Mouse (Mus musculus): ENCODE data around the gene Oas1f.
"Not testable (repeated sequence)": the region's sequence is repeated elsewhere in the genome, so short reads cannot be mapped to it uniquely, and the experiment has no call there.

Oas1f gene

DNA sequence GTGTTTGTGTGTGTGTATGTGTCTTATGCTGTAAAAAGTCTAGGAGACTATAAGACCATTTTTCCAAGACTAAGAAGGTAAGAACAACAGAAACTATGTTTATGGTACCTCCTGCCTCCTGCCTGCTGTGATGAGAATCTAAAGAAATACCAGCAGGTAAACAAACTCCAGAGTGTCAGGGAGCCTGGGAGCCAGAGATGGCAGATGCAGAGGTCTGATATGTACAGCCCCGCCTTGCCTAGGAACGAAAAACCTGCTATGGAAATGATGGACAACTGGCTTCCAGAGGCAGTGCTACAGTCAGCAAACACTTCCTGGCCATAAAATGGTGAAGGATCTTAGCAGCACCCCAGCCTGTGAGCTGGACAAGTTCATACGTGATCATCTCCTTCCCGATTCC is at the start of gene Oas1f:
Gene Oas1f (plus strand): TSS at position 301 of the 400 bp plus-strand sequence.
- no peak for ATAC-seq (ENCODE audit: low TSS enrichment)

DNA sequence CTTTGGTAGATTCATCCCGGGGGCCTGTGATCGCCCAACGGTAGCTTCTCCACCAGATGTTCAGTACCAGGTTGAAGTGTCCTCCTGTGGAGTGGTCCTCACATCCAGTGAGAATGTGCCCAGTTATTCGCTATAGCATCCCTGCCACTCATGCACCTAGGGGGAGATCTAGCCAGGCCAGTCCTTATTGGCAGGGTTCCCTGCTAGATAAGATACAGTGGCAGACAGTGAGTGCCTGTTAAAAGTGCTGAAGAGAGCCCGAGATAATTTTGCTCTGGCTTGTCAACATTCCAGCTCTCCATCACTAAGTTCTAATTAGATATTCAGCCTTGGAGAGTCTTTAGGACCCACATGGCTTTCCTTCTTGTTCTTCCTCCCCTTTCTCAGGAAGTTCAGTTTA is 49.0 kb upstream of the Oas1f start:
- ATAC-seq (ENCODE audit: low TSS enrichment) = not testable (repeated sequence)

DNA sequence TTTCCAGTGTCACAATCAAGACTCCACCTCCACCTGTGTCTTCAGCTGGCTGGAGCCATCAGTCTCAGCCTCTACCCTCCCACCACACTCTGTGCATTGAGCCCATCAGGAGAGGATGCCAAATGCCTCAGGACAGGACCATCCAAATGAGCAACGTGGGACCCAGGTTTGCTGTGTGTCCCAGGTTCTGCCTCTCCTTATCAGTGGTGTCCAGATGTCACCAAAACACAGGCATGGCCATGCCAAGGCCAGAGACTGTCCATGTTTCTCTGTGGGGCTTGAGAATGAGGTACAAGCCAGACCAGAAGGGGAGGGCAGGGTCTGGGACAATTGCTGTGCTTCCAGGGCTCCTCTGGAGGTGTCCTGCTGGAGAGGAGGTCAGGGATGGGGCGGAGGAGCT is 48.2 kb upstream of the Oas1f start:
- ATAC-seq (ENCODE audit: low TSS enrichment) = not testable (repeated sequence)

DNA sequence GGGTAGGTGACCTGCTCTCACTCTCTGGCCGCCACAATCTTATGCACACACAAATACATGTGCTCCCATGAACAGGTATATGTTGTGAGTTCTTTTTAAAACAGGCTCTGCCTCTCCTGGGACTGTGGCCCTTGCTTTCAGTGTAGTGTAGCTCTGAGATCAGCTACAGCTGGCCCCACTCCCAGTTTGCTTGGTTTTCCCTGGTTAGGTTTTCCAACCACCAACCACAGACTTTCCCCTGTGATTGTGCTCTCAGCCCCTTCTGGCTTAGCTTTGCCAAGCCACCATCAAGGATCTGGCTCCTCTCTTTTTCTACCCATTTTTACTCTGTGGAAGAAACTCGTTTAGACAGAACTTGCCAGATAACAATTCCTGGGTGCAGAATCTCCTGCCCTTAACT is 43.6 kb upstream of the Oas1f start:
- no peak for ATAC-seq (ENCODE audit: low TSS enrichment)

DNA sequence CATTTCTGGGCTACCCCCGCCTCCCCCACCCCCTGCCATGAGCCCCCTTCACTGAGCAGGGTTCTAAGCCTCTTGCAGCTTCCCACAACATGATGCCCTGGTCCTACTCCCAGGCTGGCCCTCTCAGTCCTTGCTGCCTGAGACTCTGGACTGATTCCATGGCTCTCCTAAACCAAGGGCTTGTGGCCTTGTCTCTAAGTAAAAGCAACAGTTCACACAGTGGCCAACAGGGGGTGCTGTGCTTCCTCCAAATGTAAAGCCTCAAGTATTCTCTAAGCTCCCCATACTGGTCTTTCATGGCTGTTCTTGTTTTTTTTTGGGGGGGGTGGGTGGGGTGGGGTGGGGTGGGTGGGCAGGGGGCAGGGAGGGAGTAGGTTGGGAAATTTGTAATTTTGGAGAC is 40.7 kb upstream of the Oas1f start:
- ATAC-seq (ENCODE audit: low TSS enrichment) = no peak

DNA sequence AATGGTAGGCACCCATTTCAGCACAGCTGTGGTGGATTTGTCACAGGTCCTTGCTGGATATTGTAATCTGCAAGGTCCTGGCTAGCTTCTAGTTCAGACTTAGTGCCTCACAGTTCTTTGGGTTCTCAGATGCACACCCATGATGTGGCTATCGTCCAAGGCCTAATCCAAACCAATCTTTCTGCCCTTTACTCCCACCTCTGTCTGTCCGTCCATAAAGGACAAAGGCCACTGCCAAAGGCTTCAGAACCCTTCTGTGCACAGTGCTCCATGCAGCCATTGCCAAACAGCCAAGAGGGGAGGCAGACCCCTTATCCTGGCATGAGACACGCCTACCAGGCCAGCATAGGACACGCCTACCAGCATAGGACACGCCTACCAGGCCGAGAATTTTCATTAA is 38.0 kb upstream of the Oas1f start:
- ATAC-seq (ENCODE audit: low TSS enrichment) = no peak

DNA sequence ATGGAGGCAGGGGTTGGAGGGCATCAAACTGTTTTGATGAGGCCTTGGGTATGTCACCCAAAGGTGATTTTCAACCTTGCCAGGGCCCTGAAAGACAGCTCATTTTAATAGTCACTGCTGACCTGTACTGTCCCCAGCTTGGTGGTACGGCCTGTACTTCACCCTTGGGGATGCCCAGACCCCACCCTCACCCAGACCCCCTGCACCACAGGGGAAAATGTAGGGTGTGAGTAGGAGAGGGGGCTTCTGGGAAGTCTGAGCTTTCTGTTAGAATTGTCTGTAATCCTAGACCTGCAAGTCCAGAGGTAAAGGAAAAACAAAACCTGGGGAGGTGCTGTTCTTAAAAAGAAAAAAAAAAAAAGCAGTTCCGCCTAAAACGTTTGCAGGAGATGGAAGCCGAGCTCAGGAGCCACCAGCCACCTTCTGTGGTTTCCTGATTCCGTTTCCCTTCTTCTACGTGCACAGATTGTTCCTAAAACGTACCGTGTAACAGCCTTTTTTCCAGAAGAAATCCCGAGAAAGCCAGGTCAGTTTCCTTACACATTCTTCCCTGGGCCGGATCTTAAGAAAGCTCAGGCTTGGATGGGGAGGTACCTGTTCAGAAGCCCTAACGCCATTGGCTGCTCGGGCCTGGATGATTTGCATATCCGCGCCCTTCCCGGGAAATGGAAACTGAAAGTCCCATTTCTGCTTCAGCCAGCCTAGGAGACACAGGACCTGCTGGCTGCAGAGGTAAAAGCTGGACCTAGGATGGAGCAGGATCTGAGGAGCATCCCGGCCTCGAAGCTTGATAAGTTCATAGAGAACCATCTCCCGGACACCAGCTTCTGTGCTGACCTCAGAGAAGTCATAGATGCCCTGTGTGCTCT is 35.0 kb upstream of the Oas1f start, which contains the start of gene Oas1c:
Gene Oas1c (minus strand): TSS at position 564 of the 869 bp plus-strand sequence.
- peak; percentile 100 for ATAC-seq (ENCODE audit: low TSS enrichment)

DNA sequence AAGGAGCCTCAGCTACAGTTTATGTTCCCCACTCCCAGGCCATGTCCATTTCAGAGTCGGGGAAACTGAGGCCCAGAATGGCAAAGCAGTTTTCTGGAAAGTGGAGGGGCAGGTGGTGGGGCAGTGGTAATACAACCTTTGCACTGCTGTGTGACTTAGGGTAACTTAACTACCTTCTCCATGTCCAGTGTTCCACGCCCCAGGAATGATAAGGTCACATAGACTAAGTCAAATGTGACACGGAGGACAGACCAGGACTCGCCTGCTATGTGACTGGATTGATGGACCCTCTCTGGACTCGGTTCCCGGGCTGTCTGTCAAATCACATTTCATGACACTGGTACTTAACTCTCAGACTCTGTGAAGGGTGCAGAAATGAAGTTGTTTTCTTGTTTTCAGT is 34.1 kb upstream of the Oas1f start:
- no peak for ATAC-seq (ENCODE audit: low TSS enrichment)

DNA sequence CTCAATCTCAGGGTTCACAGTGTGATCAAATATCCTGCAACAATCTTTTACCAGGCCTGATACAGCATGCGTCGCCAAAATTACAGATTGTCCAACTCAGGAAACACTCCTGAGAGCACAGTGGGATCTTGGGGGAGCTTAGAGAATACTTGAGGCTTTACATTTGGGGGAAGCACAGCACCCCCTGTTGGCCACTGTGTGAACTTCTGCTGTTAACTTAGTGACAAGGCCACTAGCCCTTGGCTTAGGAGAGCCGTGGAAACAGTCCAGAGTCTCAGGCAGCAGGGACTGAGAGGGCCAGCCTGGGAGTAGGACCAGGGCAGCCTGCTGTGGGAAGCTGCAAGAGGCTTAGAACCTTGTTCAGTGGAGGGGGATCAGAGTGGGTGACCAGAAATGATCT is 31.2 kb upstream of the Oas1f start:
- no peak for ATAC-seq (ENCODE audit: low TSS enrichment)

DNA sequence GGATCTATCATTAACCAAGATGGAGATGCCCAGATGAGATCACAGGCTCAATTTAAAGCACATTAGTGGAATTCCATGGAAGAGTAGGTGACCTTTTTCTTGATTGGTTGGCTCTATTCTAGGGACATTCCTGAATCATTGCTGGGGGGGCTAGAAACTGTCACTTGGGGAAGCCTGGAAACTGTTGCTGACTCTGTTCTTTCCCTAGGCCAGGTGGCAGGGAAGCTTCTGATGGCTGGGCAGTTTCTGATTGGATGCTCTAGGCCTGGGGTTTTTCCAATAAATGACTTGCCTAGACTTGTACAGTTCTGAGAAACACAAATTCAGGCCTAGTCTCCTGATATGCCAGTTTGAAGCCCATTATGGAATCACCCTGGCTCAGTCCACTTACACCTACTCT is 28.2 kb upstream of the Oas1f start:
- ATAC-seq (ENCODE audit: low TSS enrichment) = no peak

DNA sequence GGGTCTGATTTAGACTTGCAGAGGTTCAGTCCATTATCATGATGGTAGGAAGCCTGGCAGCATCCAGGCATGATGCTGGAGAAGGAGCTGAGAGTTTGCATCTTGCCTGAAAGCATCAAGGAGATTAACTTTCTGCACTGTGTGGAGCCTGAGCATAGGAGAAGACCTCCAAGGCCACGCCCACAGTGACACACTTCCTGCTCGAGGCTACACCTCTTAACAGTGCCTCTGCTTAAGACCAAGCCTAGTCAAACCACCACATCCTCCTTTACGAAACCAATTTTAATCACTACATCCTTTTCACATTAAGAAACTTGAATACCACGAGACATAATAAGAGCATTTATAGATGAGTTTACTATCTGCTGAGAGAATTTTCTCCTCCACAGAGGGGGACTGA is 16.1 kb upstream of the Oas1f start:
- ATAC-seq (ENCODE audit: low TSS enrichment) = no peak

DNA sequence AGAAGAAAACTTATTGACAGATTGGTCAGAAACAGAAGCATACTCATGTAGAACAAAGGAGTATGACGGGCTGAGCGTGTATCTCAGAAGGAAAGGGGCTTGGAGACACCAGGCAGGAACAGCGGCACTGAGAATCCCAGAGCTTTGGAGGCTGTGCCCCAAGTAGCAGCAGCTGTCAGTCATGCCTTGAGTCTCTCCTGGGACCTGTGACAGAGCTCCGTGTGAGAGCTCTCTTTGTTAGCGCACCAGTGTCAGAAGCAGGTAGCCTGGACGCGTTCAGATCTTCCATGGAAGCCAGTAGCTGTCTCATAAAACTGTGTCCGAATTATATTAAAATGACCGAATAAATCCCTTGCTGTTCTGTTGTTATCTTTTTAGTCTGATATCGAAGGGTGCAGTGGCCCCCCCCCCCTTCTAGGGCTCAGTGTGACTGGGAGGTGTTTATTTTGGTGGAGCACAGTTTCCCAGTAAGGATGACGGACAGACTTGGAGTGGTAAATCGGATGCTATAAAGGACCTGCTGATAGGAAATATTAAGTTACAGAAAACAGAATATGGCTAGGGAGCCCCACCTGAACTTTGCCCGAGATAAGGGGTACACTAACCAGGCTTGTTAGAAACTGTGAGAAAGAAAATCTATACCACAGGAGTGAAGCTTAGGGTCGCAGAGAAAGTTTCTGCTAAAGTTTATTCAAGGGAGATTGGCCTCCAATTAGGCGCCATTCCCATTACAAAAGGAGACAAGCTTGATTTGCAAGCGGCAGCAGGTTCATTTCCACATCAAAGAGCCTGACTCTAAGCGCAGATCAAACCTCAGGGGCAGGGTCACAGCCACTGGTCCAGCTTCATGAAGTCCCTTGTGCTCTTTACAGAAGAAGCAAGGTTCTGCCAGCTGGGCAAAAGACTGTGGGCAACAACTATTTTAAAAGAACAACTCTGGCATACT is 13.6 kb upstream of the Oas1f start:
- ATAC-seq (ENCODE audit: low TSS enrichment) = no peak

DNA sequence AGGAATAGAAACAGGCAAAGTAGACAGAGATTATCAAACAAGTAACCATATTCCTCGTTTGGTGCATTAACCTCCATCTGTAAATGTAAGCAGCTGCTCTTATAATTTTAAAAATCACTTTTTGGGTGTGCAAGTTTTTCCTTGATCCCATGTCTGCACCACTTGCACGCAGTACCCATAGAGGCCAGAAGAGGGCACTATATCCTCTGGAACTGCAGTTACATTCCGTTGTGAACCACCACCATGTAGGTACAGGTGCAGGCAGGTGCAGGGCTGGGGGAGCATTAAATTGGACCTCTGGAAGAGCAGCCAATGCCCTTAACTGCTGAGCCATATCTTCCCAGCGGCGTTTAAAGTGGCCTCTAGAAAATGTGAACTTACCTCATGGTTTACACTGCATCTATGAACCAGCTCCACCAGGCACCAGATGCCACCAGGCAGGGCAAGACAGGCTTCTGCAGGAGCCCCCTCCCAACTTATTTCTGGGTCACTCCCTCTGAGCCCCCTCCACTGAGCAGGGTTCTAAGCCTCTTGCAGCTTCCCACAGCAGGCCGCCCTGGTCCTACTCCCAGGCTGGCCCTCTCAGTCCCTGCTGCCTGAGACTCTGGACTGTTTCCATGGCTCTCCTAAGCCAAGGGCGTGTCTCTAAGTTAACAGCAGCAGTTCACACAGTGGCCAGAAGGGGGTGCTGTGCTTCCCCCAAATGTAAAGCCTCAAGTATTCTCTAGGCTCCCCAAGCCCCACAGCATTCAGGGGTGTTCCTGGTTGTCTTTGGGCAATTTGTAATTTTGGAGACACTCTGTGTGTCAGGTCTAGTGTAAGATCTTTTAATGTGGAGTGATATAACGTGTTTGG is 10.2 kb upstream of the Oas1f start:
- no peak for ATAC-seq (ENCODE audit: low TSS enrichment)

DNA sequence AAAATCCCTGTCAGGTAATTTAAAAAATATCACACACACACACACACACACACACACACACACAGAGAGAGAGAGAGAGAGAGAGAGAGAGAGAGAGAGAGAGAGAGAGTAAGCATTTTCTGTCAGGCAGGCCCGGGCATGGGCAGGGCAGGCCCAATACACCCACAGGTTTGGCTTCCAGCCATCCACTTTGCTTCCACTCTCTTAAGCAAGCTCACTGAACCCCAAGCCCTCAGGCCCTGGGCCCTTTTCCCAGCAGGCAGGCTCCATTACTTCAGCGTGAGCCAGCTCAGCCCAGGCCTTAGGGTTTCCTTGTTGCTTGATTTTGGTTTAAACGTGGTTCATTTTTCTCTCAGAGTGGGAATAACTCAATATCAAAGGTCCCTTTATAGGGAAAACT is 2.5 kb upstream of the Oas1f start:
- ATAC-seq (ENCODE audit: low TSS enrichment) = no peak

DNA sequence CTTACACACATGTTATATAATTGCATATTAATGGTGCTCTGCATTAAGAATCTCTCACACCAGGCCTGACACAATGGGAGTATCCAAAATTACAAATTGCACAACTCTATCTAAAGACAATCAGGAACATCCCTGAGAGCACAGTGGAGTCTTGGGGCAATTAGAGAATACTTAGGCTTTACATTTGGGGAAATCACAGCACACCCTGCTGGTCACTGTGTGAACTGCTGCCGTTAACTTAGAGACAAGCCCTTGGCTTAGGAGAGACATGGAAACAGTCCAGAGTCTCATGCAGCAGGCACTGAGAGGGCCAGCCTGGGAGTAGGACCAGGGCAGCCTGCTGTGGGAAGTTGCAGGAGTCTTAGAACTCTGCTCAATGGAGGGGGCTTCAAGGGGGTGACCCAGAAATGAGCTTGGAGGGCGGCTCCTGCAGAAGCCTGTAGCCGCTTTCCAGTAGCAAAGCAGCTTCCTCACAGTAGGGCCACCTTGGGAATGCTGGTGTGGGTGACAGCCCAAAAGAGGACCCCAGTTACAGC is 2.5 kb downstream of the Oas1f start:
- no peak for ATAC-seq (ENCODE audit: low TSS enrichment)

DNA sequence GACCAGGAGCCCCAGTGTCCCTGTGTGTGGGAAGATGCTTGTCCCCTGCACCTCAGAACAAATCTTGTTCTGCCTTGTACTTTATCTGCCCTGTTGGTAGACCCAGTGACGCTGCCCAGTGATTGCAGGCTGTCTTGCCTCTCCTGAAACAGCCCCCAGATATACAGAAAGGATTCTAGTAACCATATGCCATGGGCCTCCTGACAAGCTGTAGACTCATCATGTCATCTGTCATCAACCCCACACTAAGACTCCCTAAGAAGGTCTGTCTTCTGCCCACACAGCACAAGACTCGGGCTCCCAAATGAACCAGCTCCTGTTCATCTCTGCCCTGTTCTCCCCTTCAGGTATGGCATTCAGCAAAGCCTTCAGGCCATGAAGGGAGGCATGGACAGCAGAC is 12.1 kb downstream of the Oas1f start:
- no peak for ATAC-seq (ENCODE audit: low TSS enrichment)

DNA sequence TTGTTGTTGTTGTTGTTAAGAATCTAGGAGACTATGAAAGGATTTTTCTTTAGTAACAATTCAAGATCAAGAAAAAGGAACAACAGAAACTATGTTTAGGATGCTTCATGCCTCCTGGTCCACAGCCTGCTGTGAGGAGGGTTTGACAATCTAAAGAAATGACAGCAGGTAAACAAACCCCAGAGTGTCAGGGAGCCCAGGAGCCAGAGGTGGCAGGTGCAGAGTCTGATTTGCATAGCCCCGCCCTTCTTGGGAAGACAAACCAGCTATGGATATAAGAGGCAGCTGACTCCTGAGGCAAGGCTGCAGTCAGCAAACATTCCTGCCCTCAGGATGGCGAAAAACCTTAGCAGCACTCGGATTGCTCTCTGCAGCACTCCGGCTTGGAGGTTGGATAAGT is 14.0 kb downstream of the Oas1f start, which contains the start of gene Oas1h:
Gene Oas1h (plus strand): TSS at position 301 of the 400 bp plus-strand sequence.
- no peak for ATAC-seq (ENCODE audit: low TSS enrichment)

DNA sequence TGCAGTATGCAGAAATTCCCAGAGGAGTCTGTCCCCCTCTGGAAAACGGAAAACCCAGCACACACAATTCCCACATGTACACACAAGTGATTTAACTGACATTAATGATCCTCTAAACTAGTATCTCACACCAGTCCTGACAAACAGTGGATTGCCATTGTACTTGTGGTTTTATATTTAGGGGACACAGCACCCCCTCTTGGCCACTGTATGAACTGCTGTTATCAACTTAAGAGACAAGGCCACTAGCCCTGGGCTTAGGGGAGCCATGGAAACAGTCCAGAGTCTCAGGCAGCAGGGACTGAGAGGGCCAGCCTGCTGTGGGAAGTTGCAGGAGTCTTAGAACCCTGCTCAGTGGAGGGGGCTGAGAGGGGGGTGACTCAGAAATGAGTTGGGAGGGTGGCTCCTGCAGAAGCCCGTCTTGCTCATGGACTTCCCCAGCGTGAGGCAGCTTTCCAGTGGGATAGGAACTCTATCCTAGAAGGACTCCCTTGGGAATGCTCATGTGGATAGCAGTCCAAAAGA is 18.2 kb downstream of the Oas1f start:
- no peak for ATAC-seq (ENCODE audit: low TSS enrichment)

DNA sequence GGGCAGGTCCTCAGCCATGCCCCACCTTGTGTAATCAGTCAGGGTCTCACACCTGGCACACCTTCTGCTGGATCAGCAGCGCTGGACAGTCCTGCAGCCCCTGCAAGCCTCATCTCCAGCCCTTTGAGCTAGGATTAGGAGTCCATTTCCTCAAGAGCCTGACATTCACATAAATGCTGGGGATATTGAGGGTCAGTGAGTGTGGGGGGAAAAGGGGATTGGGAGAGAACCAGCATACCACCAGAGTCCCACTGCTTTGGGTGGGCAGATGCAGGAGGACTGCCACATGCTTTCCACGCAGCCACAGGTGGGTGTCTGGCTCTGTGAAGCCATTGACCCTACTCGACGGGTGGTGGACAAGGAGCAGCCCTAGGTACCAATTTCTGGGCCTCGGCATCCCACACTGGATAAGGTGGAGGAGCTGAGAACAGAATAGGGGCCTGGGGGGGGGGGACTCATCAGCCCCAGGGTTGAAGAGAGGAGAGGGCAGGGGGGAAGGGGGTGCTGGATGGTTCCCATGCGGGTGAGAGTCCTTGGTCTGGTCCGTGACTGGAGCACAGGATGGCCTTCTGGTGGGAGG is 22.4 kb downstream of the Oas1f start:
- no peak for ATAC-seq (ENCODE audit: low TSS enrichment)

DNA sequence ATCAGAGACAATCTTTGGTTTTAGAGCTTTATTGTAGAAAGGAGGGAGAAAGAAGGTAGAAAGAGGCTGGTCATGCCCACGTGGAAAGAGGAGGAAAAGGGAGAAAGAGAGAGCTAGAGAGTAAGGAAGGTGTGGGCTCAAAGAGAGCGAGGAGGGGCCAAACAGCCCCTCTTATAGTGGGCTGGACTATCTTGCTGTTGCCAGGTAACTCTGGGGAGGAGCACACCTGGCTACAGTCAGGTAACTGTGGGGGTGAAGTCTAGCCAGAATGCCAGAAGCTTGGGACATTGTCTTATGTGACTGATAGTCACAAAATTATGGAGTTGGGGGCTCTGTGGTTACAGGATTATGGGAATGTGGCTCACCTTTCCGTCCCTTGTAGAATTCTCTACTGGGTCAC is 22.9 kb downstream of the Oas1f start:
- no peak for ATAC-seq (ENCODE audit: low TSS enrichment)

DNA sequence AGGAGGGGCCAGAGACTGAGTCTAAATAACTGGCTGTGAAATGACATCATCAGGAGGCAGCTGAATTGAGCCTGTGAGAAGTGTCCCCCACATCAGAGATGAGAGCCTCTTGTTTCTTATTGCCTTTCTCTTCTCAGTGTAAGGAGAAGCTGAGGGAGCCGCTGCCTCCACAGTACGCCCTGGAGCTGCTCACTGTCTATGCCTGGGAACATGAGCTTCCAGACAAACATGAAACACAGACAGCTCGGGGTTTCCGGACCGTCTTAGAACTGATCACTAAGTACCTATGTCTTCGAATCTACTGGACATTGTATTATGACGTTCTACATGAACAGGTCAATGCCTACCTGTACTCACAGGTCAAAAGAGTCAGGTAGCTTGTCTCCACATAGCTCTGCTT is 23.6 kb downstream of the Oas1f start:
- peak; percentile 31; the same call in 1 of the 2 replicates for ATAC-seq (ENCODE audit: low TSS enrichment)

Measured in frontal cortex, adult (tissue).